Mouse (Mus musculus) gastrocnemius, postnatal 25 days (tissue): ENCODE measurements at regions not wholly inside any gene's neighbourhood (a gene's known extent, or its start where the extent isn't known, plus 50 kb on each side); places are given as distances from the start of the nearest gene placed in this dataset.

Source experiments
- DNase-seq: peaks from one replicate; pipeline ENCODE4 v3.0.0; 2022

DNA sequence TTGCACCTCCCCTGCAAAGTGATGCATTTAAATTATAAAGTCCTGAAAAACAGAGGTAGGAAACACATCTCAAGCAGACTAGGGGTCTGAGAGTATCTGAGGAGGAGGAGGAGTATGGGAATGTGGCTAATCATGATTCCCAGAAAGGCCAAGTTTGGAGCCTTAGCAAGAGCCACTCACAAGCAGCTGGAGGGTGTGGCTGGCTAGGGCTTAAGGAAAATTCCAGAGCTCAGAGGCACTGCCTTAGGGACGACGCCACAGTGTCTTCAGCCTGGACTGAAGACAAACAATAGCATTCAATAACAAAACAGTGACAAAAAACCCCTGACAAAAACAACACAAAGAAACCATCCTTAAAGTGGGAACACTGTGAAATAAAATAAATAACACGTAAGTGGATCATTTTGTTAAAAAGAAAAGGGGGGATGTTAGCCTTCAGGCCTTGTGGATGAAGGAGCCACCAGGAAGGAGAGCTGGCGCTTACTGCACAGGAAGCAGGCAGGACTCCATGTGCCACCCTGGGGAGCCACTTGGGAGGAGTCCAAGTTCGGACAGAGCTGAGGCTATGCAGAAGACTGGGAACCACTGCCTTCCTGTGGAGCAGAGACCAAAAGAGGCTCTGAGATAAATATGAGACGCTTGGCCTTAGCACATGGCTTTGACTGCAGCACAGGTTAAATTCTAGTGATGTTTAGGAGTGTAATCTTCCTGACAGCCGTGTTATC, 56.6 kb upstream of the Serpine2 start:
- DNase-seq = peak; percentile 67
